Mouse (Mus musculus): ENCODE results near the gene Kirrel. TPM values are rescaled to one million over a fixed set of nuclear protein-coding genes. Genes with fewer than 3 reads are reported as not detected.

The Kirrel gene
- total and polyA plus RNA-seq, 3 experiments, result not detected

- Histone ChIP-seq H3K4me3 (ENCODE audit: control insufficient read depth in 1 of 2, insufficient read depth in 1 of 2, low read depth in 2 of 2, low read length in 2 of 2) (no peak overlapping the region), H3K79me2 (ENCODE audit: control insufficient read depth, insufficient read depth, low read length, poor library complexity) (no peaks in the 10 kb centered on the region), H3K9ac (ENCODE audit: control insufficient read depth, low read depth, low read length, poor library complexity, severe bottlenecking) (no peak overlapping the region), H3K4me1 (ENCODE audit: control insufficient read depth in 1 of 2, insufficient read depth in 2 of 2, low read length in 2 of 2) (no peaks in the 10 kb centered on the region), H3K36me3 (ENCODE audit: control insufficient read depth in 1 of 2, insufficient read depth in 2 of 2, low read length in 2 of 2) (no peaks in the 10 kb centered on the region), H3K27me3 (ENCODE audit: control insufficient read depth in 1 of 2, insufficient read depth in 2 of 2, low read length in 2 of 2) (no peaks in the 10 kb centered on the region), H3K27ac (ENCODE audit: control insufficient read depth, low read depth, low read length) (no peak overlapping the region), H3K9me3 (replicated peaks; ENCODE audit: insufficient read depth, low read length) (no peaks in the 10 kb centered on the region)
- TF ChIP-seq MXI1 (IDR thresholded peaks at IDR 0.05; ENCODE audit: low read depth, low read length) (no peak), MYC (IDR thresholded peaks at IDR 0.05; ENCODE audit: low read depth, low read length) (no peak), TBP (IDR thresholded peaks at IDR 0.05; ENCODE audit: low read depth, low read length) (no peak), E2F4 (IDR thresholded peaks at IDR 0.05; ENCODE audit: borderline replicate concordance, low read depth, low read length) (no peak), KAT2A (conservative IDR thresholded peaks at IDR 0.05; ENCODE audit: low read depth, low read length) (no peak)
- no peak for DNase-seq (ENCODE audit: low read depth, low spot score)
Observed at GRCm38 (mm10) chr3:87067396-87067975, 107.1 kb downstream of the Kirrel start.

- no peak for DNase-seq (ENCODE audit: low read depth, low spot score)
- Histone ChIP-seq H3K4me3 (ENCODE audit: control insufficient read depth in 1 of 2, insufficient read depth in 1 of 2, low read depth in 2 of 2, low read length in 2 of 2) (no peak overlapping the region), H3K79me2 (ENCODE audit: control insufficient read depth, insufficient read depth, low read length, poor library complexity) (no peaks in the 10 kb centered on the region), H3K27ac (ENCODE audit: control insufficient read depth, low read depth, low read length) (no peak overlapping the region), H3K4me1 (ENCODE audit: control insufficient read depth in 1 of 2, insufficient read depth in 2 of 2, low read length in 2 of 2) (no peaks in the 10 kb centered on the region), H3K27me3 (ENCODE audit: control insufficient read depth in 1 of 2, insufficient read depth in 2 of 2, low read length in 2 of 2) (no peaks in the 10 kb centered on the region), H3K9ac (ENCODE audit: control insufficient read depth, low read depth, low read length, poor library complexity, severe bottlenecking) (no peak overlapping the region), H3K9me3 (replicated peaks; ENCODE audit: insufficient read depth, low read length) (no peaks in the 10 kb centered on the region), H3K36me3 (ENCODE audit: control insufficient read depth in 1 of 2, insufficient read depth in 2 of 2, low read length in 2 of 2) (no peaks in the 10 kb centered on the region)
- TF ChIP-seq GABPA (IDR thresholded peaks at IDR 0.05; ENCODE audit: low read depth, low read length) (no peak), MAX (IDR thresholded peaks at IDR 0.05; ENCODE audit: low read length) (no peak), MXI1 (IDR thresholded peaks at IDR 0.05; ENCODE audit: low read depth, low read length) (no peak), BHLHE40 (IDR thresholded peaks at IDR 0.05; ENCODE audit: borderline replicate concordance, low read depth, low read length) (no peak), ZNF384 (IDR thresholded peaks at IDR 0.05; ENCODE audit: low read depth, low read length) (no peak), TAL1 (IDR thresholded peaks at IDR 0.05; ENCODE audit: low read length) (no peak), E2F4 (IDR thresholded peaks at IDR 0.05; ENCODE audit: borderline replicate concordance, low read depth, low read length) (no peak), CTCF (IDR thresholded peaks at IDR 0.05 in 2 of 3, conservative IDR thresholded peaks at IDR 0.05 in 1 of 3; ENCODE audit: control insufficient read depth in 1 of 3, insufficient read depth in 1 of 3, low read depth in 2 of 3, low read length in 3 of 3, poor library complexity in 1 of 3, severe bottlenecking in 1 of 3) (no peak), TBP (IDR thresholded peaks at IDR 0.05; ENCODE audit: low read depth, low read length) (no peak), NELFE (IDR thresholded peaks at IDR 0.05; ENCODE audit: low read depth, low read length) (no peak), NRF1 (IDR thresholded peaks at IDR 0.05; ENCODE audit: insufficient read depth, low read depth, low read length, poor library complexity, severe bottlenecking) (no peak), TCF12 (IDR thresholded peaks at IDR 0.05; ENCODE audit: low read depth, low read length) (no peak), SIN3A (IDR thresholded peaks at IDR 0.05; ENCODE audit: low read length) (no peak), ELF1 (IDR thresholded peaks at IDR 0.05; ENCODE audit: low read depth, low read length) (no peak), JUND (IDR thresholded peaks at IDR 0.05; ENCODE audit: low read depth, low read length) (no peak), MYB (IDR thresholded peaks at IDR 0.05; ENCODE audit: low read depth, low read length) (no peak)
Observed at GRCm38 (mm10) chr3:87053939-87054338, 120.6 kb downstream of the Kirrel start.

All from MEL (cell line).